Mouse (Mus musculus) hindbrain, embryonic 15.5 days (tissue): Measurements from ENCODE around the gene Mast4. TPM values are rescaled to one million over a fixed set of nuclear protein-coding genes. Genes with fewer than 3 reads are reported as not detected.

Experiments
- ATAC-seq: fragments of 200-750 bp; cut with Nextera tagmentation; 2 replicates; pipeline ENCODE4 v1.8.0; 2017; ENCODE audit warnings: low read depth, moderate number of reproducible peaks, moderate TSS enrichment; ENCODE audit not compliant: low FRiP score
- H3K27ac ChIP-seq: fragments of 300-500 bp; sonication (generic); replicated peaks from 2 replicates; pipeline ENCODE4 v1.5.1; 2015; ENCODE audit warnings: mild to moderate bottlenecking, inconsistent platforms
- H3K27me3 ChIP-seq: fragments of 300-500 bp; sonication (generic); 2 replicates; pipeline ENCODE4 v1.6.1; 2015; ENCODE audit warnings: control low read depth, inconsistent platforms
- H3K36me3 ChIP-seq: fragments of 300-500 bp; sonication (generic); 2 replicates; pipeline ENCODE4 v1.6.1; 2015; ENCODE audit warnings: control low read depth, inconsistent platforms
- H3K4me1 ChIP-seq: fragments of 300-500 bp; sonication (generic); replicated peaks from 2 replicates; pipeline ENCODE4 v1.6.1; 2015; ENCODE audit warnings: control low read depth, inconsistent platforms
- H3K4me2 ChIP-seq: fragments of 300-500 bp; sonication (generic); 2 replicates; pipeline ENCODE4 v1.6.1; 2015; ENCODE audit warnings: moderate library complexity, mild to moderate bottlenecking, inconsistent platforms
- H3K4me3 ChIP-seq: fragments of 300-500 bp; sonication (generic); 2 replicates; pipeline ENCODE4 v1.5.1; 2015; ENCODE audit warnings: mild to moderate bottlenecking, inconsistent platforms
- H3K9ac ChIP-seq: fragments of 300-500 bp; sonication (generic); 2 replicates; pipeline ENCODE4 v1.6.1; 2015; ENCODE audit warnings: inconsistent platforms
- H3K9me3 ChIP-seq: fragments of 300-500 bp; sonication (generic); 2 replicates; pipeline ENCODE4 v1.6.1; 2016; ENCODE audit warnings: control low read depth, inconsistent platforms
- WGBS: fragments of 180-500 bp; shearing (Covaris S2); methylation state at CpG from one replicate; pipeline ENCODE4 v1.1.7; 2015; 5-methylcytosine and 5-hydroxymethylcytosine counted together
- polyA plus RNA-seq: library from polyadenylated mRNA; unstranded; fragments of >200 nt; fragmentation: Nextera tagmentation; extraction: Ambion mirVana; gene quantifications from 2 replicates; pipeline ENCODE4 v1.2.1, GENCODE M21; 2015

Gene Mast4
- polyA plus RNA-seq, 1 experiment from 2014 or later, result 29.1 TPM

DNA sequence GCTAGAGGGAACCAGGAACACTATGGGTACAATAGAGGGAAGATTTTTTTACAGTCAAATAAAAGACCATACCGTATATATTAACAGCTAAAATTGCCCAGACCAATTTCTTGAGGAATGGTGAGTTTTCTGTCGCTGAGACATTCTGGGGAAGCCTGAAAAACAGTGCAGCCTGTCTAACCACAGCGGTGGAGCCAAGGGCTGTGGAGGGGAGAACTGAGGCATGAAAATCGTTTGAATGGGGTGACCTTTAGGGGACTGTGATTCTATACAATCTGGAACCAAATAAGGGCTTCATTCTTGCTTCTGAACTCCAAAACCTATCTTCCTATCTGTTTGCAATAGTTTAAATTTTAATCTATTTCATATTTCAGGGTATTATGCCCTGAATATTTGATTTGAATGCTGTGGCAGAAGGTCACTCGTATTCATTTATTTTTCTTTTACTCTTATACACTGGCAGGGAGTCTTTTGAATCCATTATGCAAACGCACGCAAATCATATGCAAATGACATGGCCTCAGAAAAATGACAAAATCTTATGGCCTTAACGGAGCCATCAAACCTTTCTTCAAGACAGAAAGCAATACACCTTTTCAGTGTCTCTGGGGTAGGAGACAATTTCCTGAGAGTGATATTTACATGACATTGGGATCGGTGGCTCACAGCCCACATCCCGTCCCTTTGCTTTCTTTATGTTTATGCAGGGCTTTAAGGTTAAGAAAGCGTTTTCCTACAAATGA, 642.7 kb downstream of the Mast4 start:
- 0 out of 2 replicates have a peak overlapping the region, but pooled peaks have one; percentile 38 for H3K27ac ChIP-seq
- 0 out of 2 replicates have a peak, but pooled peaks cover 8% of the 10 kb centered on the region for H3K4me1 ChIP-seq
- no peak overlapping the region for H3K9ac ChIP-seq
- 41% methylated on average over 11 of the region's 11 CpGs for WGBS
- H3K27me3 ChIP-seq, result no peaks in the 10 kb centered on the region
- ATAC-seq, result no peak
- no peak overlapping the region for H3K4me3 ChIP-seq
- no peaks in the 10 kb centered on the region for H3K9me3 ChIP-seq
- no peaks in the 10 kb centered on the region for H3K36me3 ChIP-seq
- H3K4me2 ChIP-seq, result no peak overlapping the region

GRCm38 (mm10) chr13:102690184-102690583, 644.1 kb downstream of the Mast4 start:
- Histone ChIP-seq H3K27ac (no peak overlapping the region), H3K4me1 (0 out of 2 replicates have a peak, but pooled peaks cover 8% of the 10 kb centered on the region), H3K4me2 (no peak overlapping the region), H3K36me3 (no peaks in the 10 kb centered on the region), H3K4me3 (no peak overlapping the region), H3K9ac (no peak overlapping the region), H3K9me3 (no peaks in the 10 kb centered on the region), H3K27me3 (no peaks in the 10 kb centered on the region)
- WGBS, result 90% methylated on average over 5 of the region's 5 CpGs
- ATAC-seq, result no peak

DNA sequence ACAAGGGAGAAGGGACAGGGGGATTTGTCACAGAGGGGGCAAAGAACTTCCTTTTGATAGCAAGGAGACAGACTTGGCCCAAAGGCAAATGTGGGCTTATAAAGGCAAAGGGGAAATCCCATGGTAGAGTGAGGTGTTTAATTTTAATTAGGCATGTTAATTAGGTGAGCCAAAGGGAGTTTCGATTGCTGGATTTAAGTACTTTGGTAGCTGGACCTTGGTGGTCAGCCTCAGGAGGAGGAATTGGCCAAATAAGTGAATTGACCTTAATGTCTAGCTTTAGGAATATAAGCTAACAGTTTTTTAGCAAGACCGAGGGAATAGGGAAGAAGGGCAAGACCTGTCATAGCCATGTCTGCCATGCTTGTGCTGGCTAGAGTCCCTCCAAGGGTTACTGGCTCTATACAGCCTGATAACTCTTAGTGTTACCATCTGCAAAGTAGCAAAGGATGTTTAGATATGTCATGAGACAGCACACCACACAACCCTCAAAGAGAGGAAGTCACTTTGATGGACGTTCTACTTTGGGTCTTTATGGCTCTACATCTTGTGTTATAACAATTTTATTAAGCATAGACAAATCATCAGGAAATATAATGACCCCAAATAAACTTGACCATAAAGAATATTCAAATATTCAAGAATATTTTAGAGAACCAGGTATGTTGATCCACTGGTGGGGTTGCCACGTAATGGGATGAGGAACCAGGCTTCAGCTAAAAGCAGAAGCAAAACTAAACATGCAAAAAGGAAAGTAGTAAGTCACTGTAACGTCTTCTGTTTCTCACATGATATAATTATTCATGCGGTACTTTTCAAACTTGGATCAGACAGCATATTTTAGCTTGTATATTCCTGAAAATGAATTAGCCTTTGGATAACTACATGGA, 644.9 kb downstream of the Mast4 start:
- no peak for ATAC-seq
- Histone ChIP-seq H3K9ac (no peak overlapping the region), H3K27me3 (no peaks in the 10 kb centered on the region), H3K27ac (no peak overlapping the region), H3K4me1 (0 out of 2 replicates have a peak, but pooled peaks cover 8% of the 10 kb centered on the region), H3K4me2 (no peak overlapping the region), H3K4me3 (no peak overlapping the region), H3K9me3 (no peaks in the 10 kb centered on the region), H3K36me3 (no peaks in the 10 kb centered on the region)
- 88% methylated on average over 6 of the region's 6 CpGs for WGBS

- Histone ChIP-seq H3K4me1 (0 out of 2 replicates have a peak, but pooled peaks cover 6% of the 10 kb centered on the region), H3K4me3 (no peak overlapping the region), H3K27ac (no peak overlapping the region), H3K4me2 (no peak overlapping the region), H3K27me3 (no peaks in the 10 kb centered on the region), H3K9ac (no peak overlapping the region), H3K36me3 (no peaks in the 10 kb centered on the region), H3K9me3 (no peaks in the 10 kb centered on the region)
- WGBS, result 100% methylated on average over 1 of the region's 1 CpGs
- no peak for ATAC-seq
Observed at GRCm38 (mm10) chr13:102688121-102688520, 646.2 kb downstream of the Mast4 start.

DNA sequence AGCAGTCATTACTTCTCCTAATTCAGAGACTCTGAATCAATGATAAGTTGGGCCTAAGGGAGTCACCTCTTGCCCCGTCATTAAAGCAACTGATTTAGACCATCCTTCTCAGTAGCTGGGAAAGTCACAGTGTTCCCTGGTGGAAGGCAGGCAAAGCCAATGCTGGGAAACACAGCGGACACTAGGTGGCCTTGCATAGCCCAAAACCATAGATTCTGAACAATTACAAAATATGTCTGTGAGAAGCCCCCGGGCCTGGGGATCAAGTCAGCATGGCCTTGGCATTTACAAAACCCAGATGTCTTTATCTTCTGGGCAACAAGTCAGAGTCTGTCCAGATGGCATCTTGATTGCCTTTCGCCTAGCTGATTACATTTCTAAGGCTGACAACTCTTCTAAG, 649.4 kb downstream of the Mast4 start:
- H3K9ac ChIP-seq, result no peak overlapping the region
- H3K36me3 ChIP-seq, result no peaks in the 10 kb centered on the region
- ATAC-seq, result no peak
- no peaks in the 10 kb centered on the region for H3K4me1 ChIP-seq
- 78% methylated on average over 4 of the region's 4 CpGs for WGBS
- H3K27me3 ChIP-seq, result no peaks in the 10 kb centered on the region
- H3K9me3 ChIP-seq, result no peaks in the 10 kb centered on the region
- H3K4me3 ChIP-seq, result no peak overlapping the region
- no peak overlapping the region for H3K27ac ChIP-seq
- H3K4me2 ChIP-seq, result no peak overlapping the region
